Mouse (Mus musculus): ENCODE data around the gene Vps45.
A peak's percentile ranks its signal among the peaks of the same experiment; 100 is the strongest.

Gene Vps45

DNA sequence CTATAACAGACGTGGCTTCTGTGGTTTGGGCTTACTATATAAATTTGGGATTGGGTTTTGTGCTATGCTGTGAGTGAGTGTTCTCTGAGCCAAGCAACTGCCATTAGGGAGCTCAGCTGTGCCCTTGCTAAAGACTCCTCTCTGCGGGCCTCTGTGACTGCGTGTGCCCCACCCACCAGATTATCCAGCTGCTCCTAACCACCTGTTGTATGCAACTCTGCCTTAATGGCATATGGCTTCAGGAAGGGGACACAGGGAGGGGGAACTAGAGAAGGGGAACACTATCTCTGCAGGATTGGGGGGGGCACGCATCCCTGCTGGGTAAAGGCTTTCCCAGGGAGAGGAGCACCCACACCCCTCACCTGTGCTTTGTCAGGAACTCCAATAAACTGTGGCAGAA lies 25.2 kb downstream of the Vps45 start:
- no peak for DNase-seq

DNA sequence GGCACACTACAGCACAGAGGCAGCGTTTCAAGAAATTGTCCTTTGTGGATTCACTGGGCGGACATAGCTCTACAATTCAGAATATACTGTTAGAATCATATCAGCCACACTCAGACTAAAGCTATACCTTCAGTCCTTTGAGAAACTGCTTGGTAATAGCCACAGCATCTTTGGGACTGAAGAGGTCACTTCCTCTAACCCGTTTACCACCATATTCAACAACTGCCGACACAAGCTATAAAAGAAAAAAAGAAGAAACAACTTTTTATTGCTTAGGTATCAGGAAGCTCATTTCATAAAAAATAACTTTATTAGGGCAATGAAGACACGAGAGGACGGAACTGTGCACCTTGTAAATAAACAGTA lies 25.6 kb downstream of the Vps45 start:
- no peak for DNase-seq

DNA sequence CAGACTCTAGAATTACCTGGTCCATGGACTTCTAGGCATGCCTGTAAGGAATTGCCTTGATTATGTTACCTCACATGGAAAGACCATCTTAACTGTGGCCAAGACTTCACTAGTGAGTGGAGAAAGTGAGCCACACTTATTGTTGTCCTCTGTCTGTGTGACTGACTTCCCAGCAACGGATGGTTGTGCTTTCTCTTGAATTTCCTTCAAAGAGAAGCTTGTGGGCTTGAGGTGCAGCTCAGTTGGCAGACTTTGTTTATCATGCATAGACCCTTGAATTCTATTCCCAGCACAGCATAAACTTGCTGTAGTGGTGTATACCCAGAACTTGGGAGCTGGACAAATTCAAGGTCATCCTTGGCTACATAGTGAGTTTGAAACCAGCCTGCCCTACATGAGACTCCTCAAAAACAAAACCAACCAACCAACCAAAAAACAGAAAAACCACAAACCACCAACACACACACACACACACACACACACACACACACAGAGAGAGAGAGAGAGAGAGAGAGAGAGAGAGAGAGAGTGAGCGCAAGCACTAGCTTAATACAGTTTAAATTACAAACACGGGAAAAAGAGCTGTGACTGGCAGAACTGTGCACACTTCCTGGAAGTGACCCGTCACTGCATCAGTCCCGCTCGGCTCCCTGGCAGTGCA lies 26.1 kb downstream of the Vps45 start:
- DNase-seq: no peak

DNA sequence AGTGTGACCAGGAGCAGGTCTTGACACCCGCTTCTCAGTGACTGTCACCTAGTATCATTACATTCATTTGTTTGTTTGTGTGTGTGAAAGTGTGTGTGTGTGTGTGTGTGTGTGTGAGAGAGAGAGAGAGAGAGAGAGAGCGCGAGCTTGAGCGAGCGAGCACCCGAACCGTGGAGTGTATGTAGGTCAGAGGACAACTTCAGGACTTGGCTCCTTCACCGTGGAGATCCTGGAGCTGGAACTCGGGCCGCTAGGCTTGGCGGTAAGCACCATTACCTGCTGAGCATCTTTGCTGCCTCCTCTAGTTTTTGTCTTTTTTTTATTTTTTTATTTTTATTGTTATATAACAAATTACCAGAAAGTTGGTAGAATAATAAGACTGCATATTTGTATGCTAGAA lies 28.5 kb downstream of the Vps45 start:
- DNase-seq: no peak

DNA sequence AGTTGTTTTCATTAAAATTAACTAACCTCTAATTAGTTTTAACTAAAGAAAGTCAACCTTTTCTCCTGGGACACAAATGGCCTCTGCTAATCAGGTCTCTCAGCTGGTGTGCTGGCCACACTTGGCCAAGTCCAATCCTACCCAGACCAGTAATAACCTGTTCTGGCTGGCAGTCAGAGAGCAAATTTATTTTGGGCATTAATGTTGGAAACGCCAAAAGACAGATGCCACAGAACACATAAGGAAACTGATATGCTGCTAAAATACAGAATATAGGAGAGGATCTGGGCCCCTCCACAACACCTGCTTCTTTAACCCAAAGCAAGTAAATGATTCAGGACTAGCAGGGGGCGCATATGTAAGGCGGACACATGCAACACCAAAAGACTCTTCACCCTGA lies 28.9 kb downstream of the Vps45 start:
- DNase-seq: no peak

- DNase-seq: no peak
These were observed 30.4 kb downstream of the Vps45 start for GRCm38 (mm10) chr3:96027875-96028274.

- no peak for DNase-seq
These were observed 31.1 kb downstream of the Vps45 start for GRCm38 (mm10) chr3:96027145-96027544.

DNA sequence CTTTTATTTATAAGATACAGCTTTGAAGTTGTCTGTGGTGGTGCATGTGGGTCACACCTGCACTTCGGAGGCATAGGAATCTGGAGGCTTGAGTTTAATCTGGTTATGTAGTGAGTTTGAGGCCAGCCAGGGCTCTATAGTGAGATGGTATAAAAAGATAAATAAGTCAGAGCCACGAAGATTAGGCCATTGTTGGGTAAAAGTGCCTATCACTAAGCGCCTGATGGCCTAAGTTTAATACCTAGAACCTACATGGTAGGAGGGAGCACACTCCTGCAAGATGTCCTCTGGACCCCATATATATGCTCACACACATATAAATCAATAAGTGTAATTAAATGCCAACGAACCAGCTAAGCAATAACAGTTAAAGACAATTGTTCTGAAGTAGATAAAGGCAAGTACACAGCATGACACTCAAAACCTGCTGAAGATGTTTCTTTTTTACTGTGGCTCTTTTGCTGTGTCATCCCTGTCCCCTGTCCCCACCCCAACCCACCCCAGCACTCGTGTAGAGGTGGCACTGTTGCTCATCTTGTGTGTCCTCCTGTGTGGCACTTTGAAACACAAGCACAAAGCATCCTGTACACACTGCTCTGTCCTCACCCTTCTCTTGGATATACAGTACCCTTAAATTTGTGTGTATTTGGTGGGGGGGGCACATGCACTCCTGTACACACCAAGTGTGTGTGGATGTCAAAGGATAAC lies 36.7 kb downstream of the Vps45 start:
- DNase-seq: no peak

DNA sequence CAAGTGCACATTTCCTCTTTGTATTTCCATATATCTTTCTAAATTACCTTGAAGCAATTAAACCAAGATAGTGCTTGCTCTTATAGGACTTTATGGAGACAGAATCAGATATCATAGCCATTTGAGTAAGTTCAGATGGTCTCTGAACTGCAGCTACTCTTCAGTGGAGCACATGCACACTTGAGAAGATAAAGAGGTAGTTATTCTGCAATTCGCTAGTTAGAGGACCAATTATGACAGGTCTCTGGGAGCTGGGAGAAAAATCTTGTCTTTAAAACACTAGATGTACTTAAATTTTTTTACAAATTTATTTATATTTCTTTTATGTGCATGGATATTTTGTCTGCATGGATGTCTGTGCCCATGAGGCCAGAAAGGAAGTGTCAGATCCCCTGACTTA lies 37.5 kb downstream of the Vps45 start:
- DNase-seq: no peak

GRCm38 (mm10) chr3:96017461-96017860 lies 40.8 kb downstream of the Vps45 start:
- no peak for DNase-seq

- no peak for DNase-seq
These were observed 41.9 kb downstream of the Vps45 start for GRCm38 (mm10) chr3:96016257-96016889.

GRCm38 (mm10) chr3:96015681-96016080 lies 42.6 kb downstream of the Vps45 start:
- DNase-seq: no peak

DNA sequence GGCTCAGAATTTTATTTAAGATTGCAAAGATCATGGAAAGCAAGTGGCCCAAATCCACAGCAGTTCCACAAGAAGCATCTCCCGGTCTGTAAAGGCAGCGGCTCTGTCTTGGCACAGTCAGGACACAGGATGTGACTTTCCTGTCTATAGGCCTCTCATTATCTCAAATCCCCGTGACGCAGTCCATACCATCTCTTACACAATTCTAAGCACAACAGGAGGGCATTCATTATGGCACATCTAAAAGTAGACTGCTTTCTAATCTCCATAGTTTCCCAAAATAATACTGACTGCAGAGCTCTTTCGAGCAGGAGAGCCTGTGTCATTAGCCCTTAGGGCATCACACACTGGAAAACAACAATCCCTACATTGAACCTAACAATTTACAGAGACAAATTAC lies 45.5 kb downstream of the Vps45 start:
- no peak for DNase-seq

DNA sequence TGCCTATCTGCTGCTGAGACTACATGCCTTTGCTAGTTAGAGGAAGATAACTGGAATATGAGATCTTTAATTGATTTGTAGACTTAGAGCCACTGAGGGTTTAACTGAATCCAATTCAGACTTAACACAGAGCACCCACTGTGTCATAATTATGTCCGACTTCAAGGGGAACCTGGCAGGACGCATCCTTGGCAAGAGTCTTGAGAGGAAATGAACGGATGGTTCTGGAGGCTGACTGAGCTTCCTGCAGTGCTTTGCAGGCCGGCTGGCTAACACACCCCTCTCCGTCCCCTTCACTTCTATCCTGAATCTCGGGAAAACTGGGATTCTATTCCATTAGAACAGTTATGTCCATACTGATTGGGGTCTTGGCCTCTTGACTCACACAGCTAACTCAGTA lies 49.8 kb downstream of the Vps45 start:
- DNase-seq: no peak

- no peak for DNase-seq
These were observed 56.7 kb downstream of the Vps45 start for GRCm38 (mm10) chr3:96001560-96001959.

GRCm38 (mm10) chr3:96000921-96001501 lies 57.3 kb downstream of the Vps45 start:
- DNase-seq: no peak

- DNase-seq: no peak
These were observed 58.1 kb downstream of the Vps45 start for GRCm38 (mm10) chr3:96000080-96000632.

GRCm38 (mm10) chr3:95999308-96000079 lies 58.8 kb downstream of the Vps45 start:
- DNase-seq: no peak

- no peak for DNase-seq
These were observed 61.0 kb downstream of the Vps45 start for GRCm38 (mm10) chr3:95997203-95997721.

DNA sequence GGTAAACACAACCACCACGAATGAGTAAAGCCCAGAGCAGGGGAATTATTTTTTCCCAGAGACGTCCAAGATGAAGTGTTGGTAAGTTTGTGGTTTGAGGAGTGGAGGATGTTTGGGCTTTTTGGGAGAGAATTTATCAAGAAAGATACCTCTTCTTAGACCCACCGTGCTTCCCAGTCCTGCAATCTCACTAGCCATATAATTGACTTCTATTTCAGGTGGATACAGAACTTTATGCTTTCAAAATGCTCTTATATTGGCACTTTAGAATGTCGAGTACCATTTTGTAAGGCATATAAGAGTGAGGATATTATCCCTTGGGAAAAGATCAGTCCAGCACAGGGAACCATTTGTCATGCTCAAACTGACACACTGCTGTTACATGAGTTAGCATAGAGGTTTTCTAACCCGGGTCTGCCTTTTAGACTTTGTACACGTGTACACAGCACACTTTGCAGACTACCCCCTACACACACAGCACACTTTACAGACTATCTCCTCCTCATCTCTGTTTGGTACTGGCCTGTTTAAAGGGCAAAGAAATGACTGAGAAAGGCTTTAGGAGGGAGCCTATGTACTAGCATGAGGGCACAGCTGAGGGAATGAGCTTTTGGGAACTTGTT lies 61.7 kb downstream of the Vps45 start:
- no peak for DNase-seq

- peak; percentile 62 to 67 for DNase-seq
These were observed 62.4 kb downstream of the Vps45 start, which contains the start of gene Plekho1 for GRCm38 (mm10) chr3:95995802-95996428. Gene Plekho1, minus strand, starts transcription at chr3:95996001.

Data from lung, adult 18-20 months (tissue).